Mouse (Mus musculus) forebrain, embryonic 14.5 days (tissue): ENCODE measurements around the gene Prkcd. TPM values are rescaled to one million over a fixed set of nuclear protein-coding genes. Genes with fewer than 3 reads are reported as not detected.

Source experiments
- ATAC-seq: fragments of 200-750 bp; cut with Nextera tagmentation; 2 replicates; pipeline ENCODE4 v1.8.0; 2017; ENCODE audit warnings: mild to moderate bottlenecking, moderate library complexity
- DNase-seq: peaks from one replicate; pipeline ENCODE4 v3.0.0-alpha.2; 2015; ENCODE audit warnings: low spot score
- H3K27ac ChIP-seq: fragments of 300-500 bp; sonication (generic); 2 replicates; pipeline ENCODE4 v1.5.1; 2014; ENCODE audit warnings: low read depth, mild to moderate bottlenecking, control low read depth, low read length, moderate library complexity
- H3K27me3 ChIP-seq: fragments of 300-500 bp; sonication (generic); replicated peaks from 2 replicates; pipeline ENCODE4 v1.6.1; 2014; ENCODE audit warnings: low read length, control low read depth, mixed read lengths; ENCODE audit not compliant: control insufficient read depth, insufficient read depth
- H3K36me3 ChIP-seq: fragments of 300-500 bp; sonication (generic); 2 replicates; pipeline ENCODE4 v1.6.1; 2014; ENCODE audit warnings: low read length, control low read depth; ENCODE audit not compliant: control insufficient read depth, insufficient read depth
- H3K4me1 ChIP-seq: fragments of 300-500 bp; sonication (generic); 2 replicates; pipeline ENCODE4 v1.6.1; 2014; ENCODE audit warnings: antibody characterized with exemption, low read length, control low read depth; ENCODE audit not compliant: control insufficient read depth, insufficient read depth
- H3K4me2 ChIP-seq: fragments of 300-500 bp; sonication (generic); 2 replicates; pipeline ENCODE4 v1.6.1; 2014; ENCODE audit warnings: mild to moderate bottlenecking, control low read depth, low read length
- H3K4me3 ChIP-seq: fragments of 300-500 bp; sonication (generic); 2 replicates; pipeline ENCODE4 v1.5.1; 2014; ENCODE audit warnings: low read depth, low read length, control low read depth
- H3K9ac ChIP-seq: fragments of 300-500 bp; sonication (generic); 2 replicates; pipeline ENCODE4 v1.6.1; 2014; ENCODE audit warnings: mild to moderate bottlenecking, low read length, control low read depth, moderate library complexity
- H3K9me3 ChIP-seq: fragments of 300-500 bp; sonication (generic); replicated peaks from 2 replicates; pipeline ENCODE4 v1.6.1; 2016; ENCODE audit warnings: low read length, control low read depth, mixed read lengths; ENCODE audit not compliant: control insufficient read depth
- WGBS: fragments of 180-500 bp; shearing (Covaris S2); extraction: QIAGEN DNeasy Blood & Tissue Kit; methylation state at CpG from one replicate; pipeline ENCODE4 v1.1.7; 2014; 5-methylcytosine and 5-hydroxymethylcytosine counted together
- polyA plus RNA-seq: library from polyadenylated mRNA; unstranded; fragments of >200 nt; fragmentation: Nextera tagmentation; extraction: Ambion mirVana; gene quantifications from 2 replicates; pipeline ENCODE4 v1.2.1, GENCODE M21; 2014

Gene Prkcd
- polyA plus RNA-seq, 1 experiment from 2014 or later = 17.9 TPM

- Histone ChIP-seq H3K9me3 (no peaks in the 10 kb centered on the region), H3K27ac (no peak overlapping the region), H3K4me3 (no peak overlapping the region), H3K4me1 (no peaks in the 10 kb centered on the region), H3K9ac (no peak overlapping the region), H3K27me3 (no peaks in the 10 kb centered on the region), H3K4me2 (no peak overlapping the region), H3K36me3 (no peaks in the 10 kb centered on the region)
- DNase-seq (no peak), ATAC-seq (no peak)
- 86% methylated on average over 4 of the region's 4 CpGs for WGBS
Observed at GRCm38 (mm10) chr14:30638686-30639085, 12.7 kb upstream of the Prkcd start.

- ATAC-seq = no peak
- Histone ChIP-seq H3K4me1 (no peaks in the 10 kb centered on the region), H3K9me3 (no peaks in the 10 kb centered on the region), H3K27me3 (no peaks in the 10 kb centered on the region), H3K4me3 (no peak overlapping the region), H3K27ac (no peak overlapping the region), H3K4me2 (no peak overlapping the region), H3K36me3 (no peaks in the 10 kb centered on the region), H3K9ac (no peak overlapping the region)
- DNase-seq = no peak
- WGBS = 91% methylated on average over 4 of the region's 4 CpGs
Observed at GRCm38 (mm10) chr14:30638009-30638408, 12.0 kb upstream of the Prkcd start.

- H3K4me2 ChIP-seq = no peak overlapping the region
- H3K4me3 ChIP-seq = no peak overlapping the region
- no peaks in the 10 kb centered on the region for H3K36me3 ChIP-seq
- no peak overlapping the region for H3K27ac ChIP-seq
- no peaks in the 10 kb centered on the region for H3K27me3 ChIP-seq
- WGBS = 59% methylated on average over 2 of the region's 2 CpGs
- DNase-seq (no peak), ATAC-seq (no peak)
- H3K9me3 ChIP-seq = no peaks in the 10 kb centered on the region
- no peak overlapping the region for H3K9ac ChIP-seq
- H3K4me1 ChIP-seq = no peaks in the 10 kb centered on the region
Observed at GRCm38 (mm10) chr14:30637087-30637486, 11.1 kb upstream of the Prkcd start.

GRCm38 (mm10) chr14:30636499-30636898 is 10.5 kb upstream of the Prkcd start:
- H3K4me3 ChIP-seq = no peak overlapping the region
- H3K4me1 ChIP-seq = no peaks in the 10 kb centered on the region
- H3K27ac ChIP-seq = no peak overlapping the region
- ATAC-seq = no peak
- no peak overlapping the region for H3K4me2 ChIP-seq
- no peaks in the 10 kb centered on the region for H3K36me3 ChIP-seq
- DNase-seq = no peak
- H3K27me3 ChIP-seq = no peaks in the 10 kb centered on the region
- WGBS = 84% methylated on average over 9 of the region's 9 CpGs
- no peak overlapping the region for H3K9ac ChIP-seq
- no peaks in the 10 kb centered on the region for H3K9me3 ChIP-seq

- 84% methylated on average over 13 of the region's 13 CpGs for WGBS
- ATAC-seq = no peak
Observed at GRCm38 (mm10) chr14:30635219-30635910, 9.4 kb upstream of the Prkcd start.

GRCm38 (mm10) chr14:30634418-30634817 is 8.4 kb upstream of the Prkcd start:
- DNase-seq = no peak
- Histone ChIP-seq H3K9ac (no peak overlapping the region), H3K27me3 (no peaks in the 10 kb centered on the region), H3K27ac (no peak overlapping the region), H3K4me1 (no peaks in the 10 kb centered on the region), H3K4me2 (no peak overlapping the region), H3K9me3 (no peaks in the 10 kb centered on the region), H3K4me3 (no peak overlapping the region), H3K36me3 (no peaks in the 10 kb centered on the region)
- WGBS = 79% methylated on average over 1 of the region's 1 CpGs
- no peak for ATAC-seq

More at GRCm38 (mm10) chr14:30635219-30635910, 9.4 kb upstream of the Prkcd start:
- Histone ChIP-seq H3K36me3 (no peaks in the 10 kb centered on the region), H3K4me2 (no peak overlapping the region), H3K27ac (no peak overlapping the region), H3K4me1 (no peaks in the 10 kb centered on the region), H3K27me3 (no peaks in the 10 kb centered on the region), H3K4me3 (no peak overlapping the region), H3K9me3 (no peaks in the 10 kb centered on the region), H3K9ac (no peak overlapping the region)
- no peak for DNase-seq

GRCm38 (mm10) chr14:30633708-30634107 is 7.7 kb upstream of the Prkcd start:
- no peaks in the 10 kb centered on the region for H3K9me3 ChIP-seq
- no peaks in the 10 kb centered on the region for H3K36me3 ChIP-seq
- H3K27me3 ChIP-seq = no peaks in the 10 kb centered on the region
- no peak overlapping the region for H3K27ac ChIP-seq
- WGBS = 81% methylated on average over 7 of the region's 7 CpGs
- H3K9ac ChIP-seq = no peak overlapping the region
- ATAC-seq (no peak), DNase-seq (no peak)
- no peak overlapping the region for H3K4me3 ChIP-seq
- H3K4me1 ChIP-seq = no peaks in the 10 kb centered on the region
- no peak overlapping the region for H3K4me2 ChIP-seq

GRCm38 (mm10) chr14:30631834-30632233 is 5.8 kb upstream of the Prkcd start:
- Histone ChIP-seq H3K36me3 (no peaks in the 10 kb centered on the region), H3K4me3 (no peak overlapping the region), H3K9me3 (no peaks in the 10 kb centered on the region), H3K27ac (no peak overlapping the region), H3K4me2 (no peak overlapping the region), H3K4me1 (no peaks in the 10 kb centered on the region), H3K27me3 (no peaks in the 10 kb centered on the region), H3K9ac (no peak overlapping the region)
- no peak for ATAC-seq
- no peak for DNase-seq
- WGBS = 52% methylated on average over 2 of the region's 2 CpGs

GRCm38 (mm10) chr14:30630811-30631576 is 5.0 kb upstream of the Prkcd start:
- Histone ChIP-seq H3K4me2 (no peak overlapping the region), H3K4me3 (no peak overlapping the region), H3K4me1 (0 out of 2 replicates have a peak, but pooled peaks cover 4% of the 10 kb centered on the region), H3K27me3 (no peaks in the 10 kb centered on the region; the same call in 1 of the 2 replicates), H3K27ac (no peak overlapping the region), H3K36me3 (no peaks in the 10 kb centered on the region), H3K9ac (no peak overlapping the region), H3K9me3 (no peaks in the 10 kb centered on the region)
- DNase-seq (no peak), ATAC-seq (no peak)
- WGBS = 77% methylated on average over 5 of the region's 5 CpGs
